Mouse (Mus musculus) CD8-positive naive resting alpha-beta T cell, adult 2 months (primary cell): Measurements from ENCODE around the gene Ppp2r5c.

ENCODE experiments used
- DNase-seq, 2 experiments: peaks; one replicate each; pipeline ENCODE4 v3.0.0; 2022; ENCODE audit warnings: low read depth in 2 of 2, low spot score in 2 of 2

Ppp2r5c gene

GRCm38 (mm10) chr12:110601241-110602218 lies 154.6 kb downstream of the Ppp2r5c start, which contains the start of gene Dync1h1:
Dync1h1 (plus strand) TSS chr12:110601452.
- peak; percentile 87 to 90 for DNase-seq

GRCm38 (mm10) chr12:110606161-110606560 lies 159.2 kb downstream of the Ppp2r5c start:
- no peak for DNase-seq

- DNase-seq: no peak
Observed at GRCm38 (mm10) chr12:110606676-110607075, 159.8 kb downstream of the Ppp2r5c start.

- no peak for DNase-seq
Observed at GRCm38 (mm10) chr12:110608460-110609152, 161.7 kb downstream of the Ppp2r5c start.

- DNase-seq: no peak
Observed at GRCm38 (mm10) chr12:110609153-110609497, 162.2 kb downstream of the Ppp2r5c start.

GRCm38 (mm10) chr12:110610713-110611112 lies 163.8 kb downstream of the Ppp2r5c start:
- DNase-seq: no peak

GRCm38 (mm10) chr12:110630056-110630455 lies 183.1 kb downstream of the Ppp2r5c start:
- no peak for DNase-seq
